20 mouse cellular contexts compared by ENCODE assay signal in genomic region chr13:20076521-20076920, GRCm38 (mm10). TPM values are rescaled to one million over a fixed set of nuclear protein-coding genes. Genes with fewer than 3 reads are reported as not detected.
DNase-seq lines count a peak whose midpoint lies in the region.
"Had no signal": no experiment of that assay in that cellular context is flagged by ENCODE, and none has a peak within 500 bp of the region (broad histone marks: within the 10 kb centered on the region; RNA-seq: fewer than 3 reads in every experiment).

No protein-coding gene starts in this region.

- peak; percentile 24 for DNase-seq in right cerebral cortex, adult 18-20 months
- DNase-seq in right cerebral cortex, adult 2 months (ENCODE audit: low spot score in 2 of 2) = no peak
- peak; percentile 67 for DNase-seq in brain, adult 2 months (ENCODE audit: low read depth, low spot score)
- DNase-seq in fat pad, adult 2 months (ENCODE audit: extremely low read depth, low read depth, low spot score) = peak; percentile 84
- peak; percentile 61 for DNase-seq in gonadal fat pad, adult 2 months (ENCODE audit: low read depth)
- DNase-seq in left cerebral cortex, postnatal 10 days (ENCODE audit: extremely low spot score in 1 of 2, low spot score in 2 of 2) = no peak
- no peak for DNase-seq in left cerebral cortex, adult 11 months (ENCODE audit: low spot score)
- DNase-seq in urinary bladder, postnatal 36 days (ENCODE audit: low spot score in 2 of 2) = no peak
- DNase-seq: adrenal gland, adult 2 months; adrenal gland, adult 8-10 months; adrenal gland, postnatal 10 days; adrenal gland, postnatal 14 days; adrenal gland, postnatal 25 days; adrenal gland, postnatal 36 days; B cell, adult 2 months; cerebellum, adult 11 months; cerebellum, adult 11-12 months; cerebellum, adult 18-20 months had no signal

- intact Hi-C loops in left cerebral cortex, postnatal 10 days (cut with DNase I) = no loop called here

RNA-seq across cellular contexts. Expression of gene Elmo1, which starts 13.9 kb away (rescaled TPM):
- polyA plus RNA-seq in gonadal fat pad, adult 2 months (2012; rRNA removed) = 12.0 and 13.7 TPM in 2 replicates
- 10 to 100 TPM; 45.7 to 47.2 TPM for total RNA-seq in left cerebral cortex, postnatal 10 days (2021)
- polyA plus RNA-seq: C2C12, G1E had no signal

Comparison
In these comparisons a context has a peak if more than half of its experiments do, and no peak if none do; other contexts are left out.
1. DNase-seq: peak in right cerebral cortex, adult 18-20 months (single experiment), brain, adult 2 months (single experiment), fat pad, adult 2 months (single experiment) and gonadal fat pad, adult 2 months (single experiment); none in right cerebral cortex, adult 2 months (0 of 2), left cerebral cortex, postnatal 10 days (0 of 2), left cerebral cortex, adult 11 months (single experiment) and urinary bladder, postnatal 36 days (0 of 2).